ENCODE assay signal across 8 mouse cellular contexts in genomic region chrX:134925058-134925457, GRCm38 (mm10). TPM values are rescaled to one million over a fixed set of nuclear protein-coding genes. Genes with fewer than 3 reads are reported as not detected.
DNase-seq lines count a peak whose midpoint lies in the region; ATAC-seq and TF ChIP-seq lines count a peak whose summit lies in the region.
"Had no signal": no experiment of that assay in that cellular context is flagged by ENCODE, and none has a peak within 500 bp of the region (broad histone marks: within the 10 kb centered on the region; RNA-seq: fewer than 3 reads in every experiment).

No protein-coding gene starts in this region.

- TF ChIP-seq EP300 in stomach, postnatal 0 days (optimal IDR thresholded peaks at IDR 0.05), result no peak

- no peak for ATAC-seq in stomach, postnatal 0 days (ENCODE audit: low FRiP score, low TSS enrichment)

- peak; percentile 71 for TF ChIP-seq CTCF in stomach, postnatal 0 days (IDR thresholded peaks at IDR 0.05; ENCODE audit: low read depth)

- no peaks in the 10 kb centered on the region for H3K4me1 ChIP-seq in stomach, postnatal 0 days (replicated peaks; ENCODE audit: control insufficient read depth, insufficient read depth)
- H3K4me1 ChIP-seq: embryonic facial prominence, embryonic 15.5 days had no signal

- H3K9ac ChIP-seq in stomach, postnatal 0 days (ENCODE audit: low read length), result no peak overlapping the region
- H3K9ac ChIP-seq: embryonic facial prominence, embryonic 15.5 days had no signal

- H3K4me3 ChIP-seq in stomach, postnatal 0 days (ENCODE audit: low read depth, low read length), result no peak overlapping the region
- H3K4me3 ChIP-seq: embryonic facial prominence, embryonic 15.5 days had no signal

- intact Hi-C loops in left cerebral cortex, postnatal 4 days (cut with DNase I), result no loop called here

- no peaks in the 10 kb centered on the region for H3K27me3 ChIP-seq in stomach, postnatal 0 days (ENCODE audit: control insufficient read depth, insufficient read depth, low read length)

- peak; percentile 4 for DNase-seq in kidney, adult 18-20 months
- no peak for DNase-seq in kidney, adult 11 months
- DNase-seq in B cell, adult 2 months, result peak; percentile 39 to 42
- peak; percentile 6 for DNase-seq in ES-CJ7 (ENCODE audit: low read depth, low spot score)
- DNase-seq in embryo, embryonic 11 days, result peak; percentile 46
- DNase-seq in left cerebral cortex, postnatal 4 days, result peak; percentile 22
- no peak for DNase-seq in stomach, postnatal 0 days (ENCODE audit: low spot score)

- no peaks in the 10 kb centered on the region for H3K36me3 ChIP-seq in stomach, postnatal 0 days (ENCODE audit: control insufficient read depth, insufficient read depth, low read length)
- H3K36me3 ChIP-seq: embryonic facial prominence, embryonic 15.5 days had no signal

- no peaks in the 10 kb centered on the region for H3K9me3 ChIP-seq in stomach, postnatal 0 days (ENCODE audit: control insufficient read depth, low read length)
- H3K9me3 ChIP-seq: embryonic facial prominence, embryonic 15.5 days had no signal

- H3K27ac ChIP-seq in stomach, postnatal 0 days (replicated peaks), result no peak overlapping the region
- H3K27ac ChIP-seq: embryonic facial prominence, embryonic 15.5 days had no signal

- H3K4me2 ChIP-seq in stomach, postnatal 0 days (replicated peaks; ENCODE audit: low read depth), result no peak overlapping the region
- H3K4me2 ChIP-seq: embryonic facial prominence, embryonic 15.5 days had no signal

RNA-seq across cellular contexts. Expression of gene Nxf2, which starts 39.5 kb away (rescaled TPM):
- total RNA-seq in left cerebral cortex, postnatal 4 days (2021), result under 1 TPM; 0.14 to 0.20 TPM
- polyA plus RNA-seq in stomach, postnatal 0 days (2015; fragmentation: Nextera tagmentation; extraction: Ambion mirVana), result 0.15 and 0.16 TPM in 2 replicates

Comparison
In these comparisons a context has a peak if more than half of its experiments do, and no peak if none do; other contexts are left out.
1. DNase-seq: peak in kidney, adult 18-20 months (single experiment), B cell, adult 2 months (2 of 2), ES-CJ7 (single experiment), embryo, embryonic 11 days (single experiment) and left cerebral cortex, postnatal 4 days (single experiment); none in kidney, adult 11 months (single experiment) and stomach, postnatal 0 days (single experiment).